Mouse (Mus musculus): ENCODE results near the gene Med13l. TPM values are rescaled to one million over a fixed set of nuclear protein-coding genes. Genes with fewer than 3 reads are reported as not detected.

Gene Med13l
- total and polyA plus RNA-seq, 2 experiments from 2014 or later, result 12.5 to 31.0 TPM

GRCm38 (mm10) chr5:118602706-118603105 lies 42.2 kb downstream of the Med13l start:
- H3K9me3 ChIP-seq (ENCODE audit: low read length), result no peaks in the 10 kb centered on the region
- H3K4me3 ChIP-seq (ENCODE audit: low read depth, low read length), result no peak overlapping the region
- H3K36me3 ChIP-seq (ENCODE audit: insufficient read depth), result no peaks in the 10 kb centered on the region
- peaks cover 29% of the 10 kb centered on the region for H3K4me1 ChIP-seq (ENCODE audit: insufficient read depth)
- H3K27me3 ChIP-seq (ENCODE audit: insufficient read depth, low read length), result no peaks in the 10 kb centered on the region
- WGBS, result 46% methylated on average over 7 of the region's 7 CpGs
- H3K9ac ChIP-seq, result no peak overlapping the region
- no peak for DNase-seq
- no peak overlapping the region for H3K27ac ChIP-seq (ENCODE audit: low read depth, low read length)
- TF ChIP-seq CTCF (IDR thresholded peaks at IDR 0.05; ENCODE audit: low read depth), result no peak
- H3K4me2 ChIP-seq (ENCODE audit: low read depth), result no peak overlapping the region
- no peak for ATAC-seq

- H3K4me1 ChIP-seq (ENCODE audit: insufficient read depth), result peaks cover 30% of the 10 kb centered on the region
These were observed 45.1 kb downstream of the Med13l start for GRCm38 (mm10) chr5:118605424-118606067.

GRCm38 (mm10) chr5:118606636-118607035 lies 46.2 kb downstream of the Med13l start:
- no peak overlapping the region for H3K4me3 ChIP-seq (ENCODE audit: low read depth, low read length)
- no peaks in the 10 kb centered on the region for H3K36me3 ChIP-seq (ENCODE audit: insufficient read depth)
- peak; percentile 10; the same call in 1 of the 2 replicates for ATAC-seq
- peaks cover 30% of the 10 kb centered on the region for H3K4me1 ChIP-seq (ENCODE audit: insufficient read depth)
- 57% methylated on average over 13 of the region's 13 CpGs for WGBS
- no peak for TF ChIP-seq CTCF (IDR thresholded peaks at IDR 0.05; ENCODE audit: low read depth)
- no peak overlapping the region for H3K4me2 ChIP-seq (ENCODE audit: low read depth)
- H3K9ac ChIP-seq, result no peak overlapping the region
- no peaks in the 10 kb centered on the region for H3K27me3 ChIP-seq (ENCODE audit: insufficient read depth, low read length)
- H3K27ac ChIP-seq (ENCODE audit: low read depth, low read length), result no peak overlapping the region
- no peak for DNase-seq
- no peaks in the 10 kb centered on the region for H3K9me3 ChIP-seq (ENCODE audit: low read length)

More at GRCm38 (mm10) chr5:118605424-118606067, 45.1 kb downstream of the Med13l start:
- no peaks in the 10 kb centered on the region for H3K9me3 ChIP-seq (ENCODE audit: low read length)
- peak; percentile 66 for DNase-seq
- no peaks in the 10 kb centered on the region for H3K36me3 ChIP-seq (ENCODE audit: insufficient read depth)
- no peak overlapping the region for H3K9ac ChIP-seq
- no peak overlapping the region for H3K4me2 ChIP-seq (ENCODE audit: low read depth)
- peak overlapping the region; percentile 30; the same call in 1 of the 2 replicates for H3K27ac ChIP-seq (ENCODE audit: low read depth, low read length)
- WGBS, result 62% methylated on average over 11 of the region's 11 CpGs
- TF ChIP-seq CTCF (IDR thresholded peaks at IDR 0.05; ENCODE audit: low read depth), result no peak
- peak; percentile 48; the same call in 1 of the 2 replicates for ATAC-seq
- H3K27me3 ChIP-seq (ENCODE audit: insufficient read depth, low read length), result no peaks in the 10 kb centered on the region
- H3K4me3 ChIP-seq (ENCODE audit: low read depth, low read length), result no peak overlapping the region

GRCm38 (mm10) chr5:118607900-118608299 lies 47.4 kb downstream of the Med13l start:
- H3K4me3 ChIP-seq (ENCODE audit: low read depth, low read length), result no peak overlapping the region
- H3K4me2 ChIP-seq (ENCODE audit: low read depth), result no peak overlapping the region
- no peak for ATAC-seq
- H3K9ac ChIP-seq, result no peak overlapping the region
- no peaks in the 10 kb centered on the region for H3K36me3 ChIP-seq (ENCODE audit: insufficient read depth)
- peaks cover 19% of the 10 kb centered on the region; the same call in 1 of the 2 replicates for H3K4me1 ChIP-seq (ENCODE audit: insufficient read depth)
- no peaks in the 10 kb centered on the region for H3K27me3 ChIP-seq (ENCODE audit: insufficient read depth, low read length)
- H3K27ac ChIP-seq (ENCODE audit: low read depth, low read length), result no peak overlapping the region
- no peak for TF ChIP-seq CTCF (IDR thresholded peaks at IDR 0.05; ENCODE audit: low read depth)
- WGBS, result 81% methylated on average over 1 of the region's 1 CpGs
- DNase-seq, result no peak
- no peaks in the 10 kb centered on the region for H3K9me3 ChIP-seq (ENCODE audit: low read length)

- ATAC-seq (no peak), DNase-seq (no peak)
- no peak for TF ChIP-seq CTCF (IDR thresholded peaks at IDR 0.05; ENCODE audit: low read depth)
- no peak overlapping the region for H3K4me2 ChIP-seq (ENCODE audit: low read depth)
- H3K9me3 ChIP-seq (ENCODE audit: low read length), result no peaks in the 10 kb centered on the region
- no peak overlapping the region for H3K9ac ChIP-seq
- 47% methylated on average over 5 of the region's 5 CpGs for WGBS
- no peak overlapping the region for H3K4me3 ChIP-seq (ENCODE audit: low read depth, low read length)
- no peaks in the 10 kb centered on the region for H3K27me3 ChIP-seq (ENCODE audit: insufficient read depth, low read length)
- H3K36me3 ChIP-seq (ENCODE audit: insufficient read depth), result no peaks in the 10 kb centered on the region
- H3K4me1 ChIP-seq (ENCODE audit: insufficient read depth), result peaks cover 19% of the 10 kb centered on the region; the same call in 1 of the 2 replicates
- no peak overlapping the region for H3K27ac ChIP-seq (ENCODE audit: low read depth, low read length)
These were observed 50.0 kb downstream of the Med13l start for GRCm38 (mm10) chr5:118610468-118610867.

DNA sequence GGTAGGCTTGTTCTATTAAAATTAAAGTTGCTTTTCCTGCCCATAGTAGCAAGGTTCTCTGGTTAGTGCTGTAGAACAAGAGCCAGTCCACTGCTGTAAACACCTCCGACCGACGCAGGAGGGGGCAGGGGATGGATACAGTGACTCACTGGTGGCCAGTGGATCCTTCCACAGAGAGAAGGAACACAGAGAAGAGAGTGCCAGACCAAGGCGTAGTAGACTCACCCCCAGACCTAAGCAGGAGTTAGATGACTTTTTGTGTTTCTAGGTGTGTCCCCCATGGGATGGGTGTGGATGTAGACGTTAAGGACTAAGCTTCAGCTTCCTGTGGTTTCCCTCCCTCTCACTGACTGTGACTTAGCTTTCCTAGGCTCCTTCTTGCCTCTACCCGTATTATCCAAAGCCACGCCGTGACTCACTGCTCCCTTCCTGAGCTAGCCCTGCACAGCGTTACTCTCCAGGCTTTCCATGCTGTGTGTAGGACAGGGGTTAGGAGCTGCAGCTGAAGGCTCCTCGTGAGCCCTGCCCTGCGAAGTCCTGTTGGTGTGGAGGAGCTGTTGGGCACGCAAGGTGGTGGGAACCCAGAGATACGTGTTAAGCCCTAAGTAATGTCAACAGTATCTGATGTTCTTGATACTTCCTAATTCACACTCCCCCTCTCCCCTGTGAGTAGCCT lies 52.6 kb downstream of the Med13l start:
- 81% methylated on average over 13 of the region's 13 CpGs for WGBS
- H3K27ac ChIP-seq (ENCODE audit: low read depth, low read length), result no peak overlapping the region
- no peak overlapping the region for H3K4me3 ChIP-seq (ENCODE audit: low read depth, low read length)
- DNase-seq (no peak), ATAC-seq (no peak)
- no peak overlapping the region for H3K9ac ChIP-seq
- no peaks in the 10 kb centered on the region for H3K4me1 ChIP-seq (ENCODE audit: insufficient read depth)
- no peaks in the 10 kb centered on the region for H3K36me3 ChIP-seq (ENCODE audit: insufficient read depth)
- H3K9me3 ChIP-seq (ENCODE audit: low read length), result no peaks in the 10 kb centered on the region
- no peaks in the 10 kb centered on the region for H3K27me3 ChIP-seq (ENCODE audit: insufficient read depth, low read length)
- TF ChIP-seq CTCF (IDR thresholded peaks at IDR 0.05; ENCODE audit: low read depth), result no peak
- no peak overlapping the region for H3K4me2 ChIP-seq (ENCODE audit: low read depth)

- no peak overlapping the region for H3K27ac ChIP-seq (ENCODE audit: low read depth, low read length)
- H3K36me3 ChIP-seq (ENCODE audit: insufficient read depth), result no peaks in the 10 kb centered on the region
- ATAC-seq (no peak), DNase-seq (no peak)
- 0 out of 2 replicates have a peak, but pooled peaks cover 2% of the 10 kb centered on the region for H3K4me1 ChIP-seq (ENCODE audit: insufficient read depth)
- no peaks in the 10 kb centered on the region for H3K27me3 ChIP-seq (ENCODE audit: insufficient read depth, low read length)
- no peak overlapping the region for H3K4me2 ChIP-seq (ENCODE audit: low read depth)
- no peak overlapping the region for H3K4me3 ChIP-seq (ENCODE audit: low read depth, low read length)
- WGBS, result 27% methylated on average over 2 of the region's 2 CpGs
- H3K9me3 ChIP-seq (ENCODE audit: low read length), result no peaks in the 10 kb centered on the region
- TF ChIP-seq CTCF (IDR thresholded peaks at IDR 0.05; ENCODE audit: low read depth), result no peak
- H3K9ac ChIP-seq, result no peak overlapping the region
These were observed 53.2 kb downstream of the Med13l start for GRCm38 (mm10) chr5:118613704-118614103.

All from forebrain, postnatal 0 days (tissue).